ENCODE assay signal across 12 mouse cellular contexts in genomic region chr11:81972044-81972443, GRCm38 (mm10). TPM values are rescaled to one million over a fixed set of nuclear protein-coding genes. Genes with fewer than 3 reads are reported as not detected.
DNase-seq lines count a peak whose midpoint lies in the region; ATAC-seq and TF ChIP-seq lines count a peak whose summit lies in the region.
"Had no signal": no experiment of that assay in that cellular context is flagged by ENCODE, and none has a peak within 500 bp of the region (broad histone marks: within the 10 kb centered on the region; RNA-seq: fewer than 3 reads in every experiment).

No protein-coding gene starts in this region.

- no peak for ATAC-seq in inflammation-experienced regulatory T-cells, adult 6 months
- no peak for ATAC-seq in monocyte, adult 5-6 weeks (replicated peaks; ENCODE audit: insufficient number of reproducible peaks, low FRiP score, low TSS enrichment, poor library complexity, severe bottlenecking)
- ATAC-seq: forebrain, embryonic 16.5 days had no signal

- peak; percentile 75 for TF ChIP-seq CTCF in layer of hippocampus, adult 2 months (conservative IDR thresholded peaks at IDR 0.05)
- peak; percentile 57; the same call in 1 of the 2 replicates for TF ChIP-seq CTCF in brain, embryonic 14.5 days (IDR thresholded peaks at IDR 0.05; ENCODE audit: borderline replicate concordance, extremely low read depth, insufficient read depth, insufficient read length)

- TF ChIP-seq POLR2A in brain, embryonic 14.5 days (IDR thresholded peaks at IDR 0.05; ENCODE audit: borderline replicate concordance, extremely low read depth, insufficient read depth, insufficient read length, poor library complexity, severe bottlenecking) = no peak

- H3K4me3 ChIP-seq in layer of hippocampus, adult 2 months = no peak overlapping the region
- H3K4me3 ChIP-seq: embryonic facial prominence, embryonic 12.5 days; heart, embryonic 13.5 days had no signal

- no peak overlapping the region for H3K27ac ChIP-seq in layer of hippocampus, adult 2 months
- H3K27ac ChIP-seq: embryonic facial prominence, embryonic 12.5 days; heart, embryonic 13.5 days had no signal

- DNase-seq in layer of hippocampus, adult 2 months (ENCODE audit: low spot score in 2 of 2) = no peak
- DNase-seq in layer of hippocampus, adult 9-11 months = no peak
- DNase-seq in 3T3-L1 (ENCODE audit: low read depth, low spot score) (peak; percentile 5), A20 (ENCODE audit: low read depth, low spot score) (peak; percentile 42)
- DNase-seq in brain, embryonic 14.5 days (ENCODE audit: low read depth) = no peak
- DNase-seq: kidney, adult 11 months had no signal

RNA-seq across cellular contexts. Expression of gene Asic2, which starts 3.8 kb away (rescaled TPM):
- 10 to 100 TPM; 58.5 to 65.6 TPM for total RNA-seq in layer of hippocampus, adult 2 months (2021)
- 12.4 and 24.0 TPM in 2 replicates for polyA plus RNA-seq in brain, embryonic 14.5 days (2012; rRNA removed)
- not detected for polyA plus RNA-seq in inflammation-experienced regulatory T-cells, adult 6 months (2017; shearing (Covaris generic))
- not detected in 3 replicates for total RNA-seq in monocyte, adult 5-6 weeks (2017)
- total RNA-seq: megakaryocyte progenitor cell, adult 5-6 weeks had no signal

Comparison
In these comparisons a context has a peak if more than half of its experiments do, and no peak if none do; other contexts are left out.
1. DNase-seq: peak in 3T3-L1 (single experiment) and A20 (single experiment); none in layer of hippocampus, adult 2 months (0 of 2), layer of hippocampus, adult 9-11 months (single experiment) and brain, embryonic 14.5 days (single experiment).
2. RNA of gene Asic2, which starts 3.8 kb away (total RNA-seq): 58.5 to 65.6 TPM in layer of hippocampus, adult 2 months; not detected in monocyte, adult 5-6 weeks; every median in the first group is over 10 times any median in the second.